Mouse (Mus musculus) lung, embryonic 14.5 days (tissue): ENCODE measurements around the gene Usp32. TPM values are rescaled to one million over a fixed set of nuclear protein-coding genes. Genes with fewer than 3 reads are reported as not detected.
"Not testable (repeated sequence)": the region's sequence is repeated elsewhere in the genome, so short reads cannot be mapped to it uniquely, and the experiment has no call there.

Source experiments
- ATAC-seq: fragments of 200-750 bp; cut with Nextera tagmentation; 2 replicates; pipeline ENCODE4 v1.8.0; 2017; ENCODE audit warnings: mild to moderate bottlenecking, moderate TSS enrichment, moderate library complexity; ENCODE audit not compliant: insufficient read depth
- DNase-seq: peaks from one replicate; pipeline ENCODE4 v3.0.0-alpha.2; 2015
- H3K27ac ChIP-seq: fragments of 300-500 bp; sonication (generic); 2 replicates; pipeline ENCODE4 v1.5.1; 2014; ENCODE audit warnings: low read depth, mild to moderate bottlenecking, moderate library complexity
- H3K27me3 ChIP-seq: fragments of 300-500 bp; sonication (generic); 2 replicates; pipeline ENCODE4 v1.6.1; 2014; ENCODE audit warnings: low read length, control low read depth; ENCODE audit not compliant: insufficient read depth
- H3K36me3 ChIP-seq: fragments of 300-500 bp; sonication (generic); 2 replicates; pipeline ENCODE4 v1.6.1; 2014; ENCODE audit warnings: control low read depth; ENCODE audit not compliant: insufficient read depth
- H3K4me1 ChIP-seq: fragments of 300-500 bp; sonication (generic); 2 replicates; pipeline ENCODE4 v1.6.1; 2014; ENCODE audit warnings: antibody characterized with exemption, control low read depth; ENCODE audit not compliant: insufficient read depth
- H3K4me2 ChIP-seq: fragments of 300-500 bp; sonication (generic); 2 replicates; pipeline ENCODE4 v1.6.1; 2014; ENCODE audit warnings: mild to moderate bottlenecking
- H3K4me3 ChIP-seq: fragments of 300-500 bp; sonication (generic); 2 replicates; pipeline ENCODE4 v1.5.1; 2014; ENCODE audit warnings: low read depth, low read length
- H3K9ac ChIP-seq: fragments of 300-500 bp; sonication (generic); 2 replicates; pipeline ENCODE4 v1.6.1; 2014
- H3K9me3 ChIP-seq: fragments of 300-500 bp; sonication (generic); 2 replicates; pipeline ENCODE4 v1.6.1; 2016; ENCODE audit warnings: low read depth, low read length, control low read depth
- CTCF ChIP-seq: IDR thresholded peaks from 2 replicates; pipeline ENCODE4 v1.5.1; 2016; ENCODE audit warnings: antibody characterized with exemption, low read depth
- WGBS: fragments of 180-500 bp; shearing (Covaris S2); extraction: QIAGEN DNeasy Blood & Tissue Kit; methylation state at CpG from one replicate; pipeline ENCODE4 v1.1.7; 2014; 5-methylcytosine and 5-hydroxymethylcytosine counted together
- polyA plus RNA-seq: library from polyadenylated mRNA; unstranded; fragments of >200 nt; fragmentation: Nextera tagmentation; extraction: Ambion mirVana; gene quantifications from 2 replicates; pipeline ENCODE4 v1.2.1, GENCODE M21; 2014

Usp32 gene
- polyA plus RNA-seq, 1 experiment from 2014 or later, result 5.5 TPM

- no peaks in the 10 kb centered on the region for H3K9me3 ChIP-seq
- no peak overlapping the region for H3K4me2 ChIP-seq
- no peaks in the 10 kb centered on the region for H3K36me3 ChIP-seq
- DNase-seq (no peak), ATAC-seq (no peak)
- no peak overlapping the region for H3K9ac ChIP-seq
- H3K27me3 ChIP-seq, result no peaks in the 10 kb centered on the region
- H3K4me3 ChIP-seq, result no peak overlapping the region
- H3K27ac ChIP-seq, result no peak overlapping the region
- H3K4me1 ChIP-seq, result no peaks in the 10 kb centered on the region
- WGBS, result 75% methylated on average over 4 of the region's 4 CpGs
- no peak for TF ChIP-seq CTCF
Observed at GRCm38 (mm10) chr11:85178413-85178812, 38.5 kb upstream of the Usp32 start.

- H3K4me2 ChIP-seq, result no peak overlapping the region
- no peaks in the 10 kb centered on the region for H3K36me3 ChIP-seq
- no peaks in the 10 kb centered on the region for H3K27me3 ChIP-seq
- H3K4me3 ChIP-seq, result no peak overlapping the region
- no peaks in the 10 kb centered on the region for H3K9me3 ChIP-seq
- TF ChIP-seq CTCF, result no peak
- H3K9ac ChIP-seq, result no peak overlapping the region
- H3K27ac ChIP-seq, result no peak overlapping the region
- H3K4me1 ChIP-seq, result no peaks in the 10 kb centered on the region
- no peak for DNase-seq
- WGBS, result 74% methylated on average over 6 of the region's 6 CpGs
- ATAC-seq, result no peak
Observed at GRCm38 (mm10) chr11:85177761-85178160, 37.8 kb upstream of the Usp32 start.

GRCm38 (mm10) chr11:85175941-85176340, 36.0 kb upstream of the Usp32 start:
- Histone ChIP-seq H3K27me3 (no peaks in the 10 kb centered on the region), H3K4me2 (no peak overlapping the region), H3K27ac (no peak overlapping the region), H3K36me3 (no peaks in the 10 kb centered on the region), H3K9ac (no peak overlapping the region), H3K9me3 (no peaks in the 10 kb centered on the region), H3K4me1 (no peaks in the 10 kb centered on the region), H3K4me3 (no peak overlapping the region)
- no peak for ATAC-seq
- DNase-seq, result no peak
- no peak for TF ChIP-seq CTCF
- WGBS, result 68% methylated on average over 3 of the region's 3 CpGs

- Histone ChIP-seq H3K9me3 (no peaks in the 10 kb centered on the region), H3K27me3 (no peaks in the 10 kb centered on the region), H3K4me1 (no peaks in the 10 kb centered on the region), H3K9ac (no peak overlapping the region), H3K27ac (no peak overlapping the region), H3K36me3 (no peaks in the 10 kb centered on the region), H3K4me2 (peak overlapping the region; percentile 65), H3K4me3 (no peak overlapping the region)
- ATAC-seq, result peak; percentile 45; the same call in 1 of the 2 replicates
- no peak for DNase-seq
- no peak for TF ChIP-seq CTCF
- 26% methylated on average over 2 of the region's 2 CpGs for WGBS
Observed at GRCm38 (mm10) chr11:85170833-85171232, 30.9 kb upstream of the Usp32 start.

GRCm38 (mm10) chr11:85170058-85170740, 30.2 kb upstream of the Usp32 start, which contains the start of gene 1700125H20Rik:
Gene 1700125H20Rik, plus strand, starts transcription at chr11:85170404.
- 12% methylated on average over 21 of the region's 21 CpGs for WGBS
- Histone ChIP-seq H3K4me3 (peak within 1 kb of the TSS; percentile 21; the same call in 1 of the 2 replicates), H3K36me3 (no peaks in the 10 kb centered on the region), H3K27me3 (no peaks in the 10 kb centered on the region), H3K4me2 (peak within 1 kb of the TSS; percentile 65), H3K27ac (no peak within 1 kb of the TSS; the same call in 1 of the 2 replicates), H3K9me3 (no peaks in the 10 kb centered on the region), H3K4me1 (no peaks in the 10 kb centered on the region), H3K9ac (peak within 1 kb of the TSS; percentile 42)
- peak; percentile 97 for ATAC-seq
- peak; percentile 97 for DNase-seq
- TF ChIP-seq CTCF, result peak; percentile 94

GRCm38 (mm10) chr11:85167503-85167902, 27.5 kb upstream of the Usp32 start:
- WGBS, result 57% methylated on average over 1 of the region's 1 CpGs
- H3K27ac ChIP-seq, result no peak overlapping the region
- H3K4me1 ChIP-seq, result no peaks in the 10 kb centered on the region
- H3K4me3 ChIP-seq, result no peak overlapping the region
- no peak for ATAC-seq
- H3K36me3 ChIP-seq, result no peaks in the 10 kb centered on the region
- H3K27me3 ChIP-seq, result no peaks in the 10 kb centered on the region
- DNase-seq, result no peak
- no peak overlapping the region for H3K4me2 ChIP-seq
- no peak overlapping the region for H3K9ac ChIP-seq
- no peak for TF ChIP-seq CTCF
- H3K9me3 ChIP-seq, result no peaks in the 10 kb centered on the region

- Histone ChIP-seq H3K9me3 (no peaks in the 10 kb centered on the region), H3K4me1 (no peaks in the 10 kb centered on the region), H3K27ac (no peak overlapping the region), H3K4me3 (no peak overlapping the region), H3K4me2 (no peak overlapping the region), H3K36me3 (no peaks in the 10 kb centered on the region), H3K9ac (no peak overlapping the region), H3K27me3 (no peaks in the 10 kb centered on the region)
- ATAC-seq (no peak), DNase-seq (no peak)
- TF ChIP-seq CTCF, result no peak
Observed at GRCm38 (mm10) chr11:85164371-85164770, 24.4 kb upstream of the Usp32 start.

- H3K9me3 ChIP-seq, H3K27me3 ChIP-seq, ATAC-seq, H3K4me3 ChIP-seq, H3K9ac ChIP-seq, DNase-seq, H3K27ac ChIP-seq, H3K4me2 ChIP-seq, H3K36me3 ChIP-seq, H3K4me1 ChIP-seq: not testable (repeated sequence)
- 78% methylated on average over 1 of the region's 1 CpGs for WGBS
Observed at GRCm38 (mm10) chr11:85163014-85163413, 23.1 kb upstream of the Usp32 start.
